In the genomic region with DNA sequence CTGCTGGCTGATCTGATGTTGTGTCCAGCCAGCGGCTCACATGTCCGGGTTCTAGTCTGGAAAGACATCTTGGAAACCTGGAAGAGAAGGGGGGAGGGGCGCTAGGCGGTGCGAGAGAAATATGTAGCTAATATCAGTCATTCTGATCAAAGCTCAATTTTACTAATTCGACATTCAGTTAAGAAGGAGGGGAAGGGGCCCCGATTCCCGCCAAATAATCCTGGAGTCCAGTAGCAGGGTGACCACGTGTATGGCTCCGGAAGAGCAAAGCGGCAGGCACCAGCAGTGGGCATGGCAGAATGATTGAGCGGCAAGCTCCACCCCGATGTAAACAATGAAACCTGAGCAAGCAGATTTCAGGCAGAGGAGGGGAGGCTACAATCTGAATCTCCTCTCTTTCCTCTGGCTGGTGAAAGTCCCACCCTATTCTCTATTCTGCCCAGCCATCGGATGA, we compare ENCODE assay signal across 10 mouse cellular contexts. TPM values are rescaled to one million over a fixed set of nuclear protein-coding genes. Genes with fewer than 3 reads are reported as not detected.
DNase-seq lines count a peak whose midpoint lies in the region; ATAC-seq and TF ChIP-seq lines count a peak whose summit lies in the region.
"Had no signal": no experiment of that assay in that cellular context is flagged by ENCODE, and none has a peak within 500 bp of the region (broad histone marks: within the 10 kb centered on the region; RNA-seq: fewer than 3 reads in every experiment).

No protein-coding gene starts in this region.

- no peaks in the 10 kb centered on the region for H3K27me3 ChIP-seq in heart, postnatal 0 days (ENCODE audit: control insufficient read depth, insufficient read depth, low read length)
- H3K27me3 ChIP-seq in embryonic facial prominence, embryonic 12.5 days = no peaks in the 10 kb centered on the region
- H3K27me3 ChIP-seq in limb, embryonic 10.5 days (ENCODE audit: low read depth, poor library complexity, severe bottlenecking) = no peaks in the 10 kb centered on the region
- no peaks in the 10 kb centered on the region for H3K27me3 ChIP-seq in neural tube, embryonic 11.5 days (ENCODE audit: control insufficient read depth, insufficient read depth, low read length)

- H3K27ac ChIP-seq in heart, postnatal 0 days (ENCODE audit: low read depth) = no peak overlapping the region
- no peak overlapping the region for H3K27ac ChIP-seq in embryonic facial prominence, embryonic 12.5 days
- peak overlapping the region; percentile 59; the same call in 1 of the 2 replicates for H3K27ac ChIP-seq in limb, embryonic 10.5 days
- no peak overlapping the region for H3K27ac ChIP-seq in neural tube, embryonic 11.5 days (ENCODE audit: low read depth, low read length)
- H3K27ac ChIP-seq: macrophage had no signal

- 9% methylated on average over 14 of the region's 14 CpGs for WGBS in heart, postnatal 0 days
- 8% methylated on average over 14 of the region's 14 CpGs for WGBS in embryonic facial prominence, embryonic 12.5 days
- WGBS in limb, embryonic 10.5 days = 12% methylated on average over 14 of the region's 14 CpGs
- 14% methylated on average over 14 of the region's 14 CpGs for WGBS in neural tube, embryonic 11.5 days

- ATAC-seq in heart, postnatal 0 days (ENCODE audit: insufficient read depth, low read depth) = no peak
- peak; percentile 74; the same call in 1 of the 2 replicates for ATAC-seq in embryonic facial prominence, embryonic 12.5 days (ENCODE audit: insufficient number of reproducible peaks, insufficient read depth, low FRiP score, low TSS enrichment)
- ATAC-seq in neural tube, embryonic 11.5 days (ENCODE audit: insufficient read depth, low FRiP score, low TSS enrichment) = peak; percentile 31; the same call in 1 of the 2 replicates

- intact Hi-C loops in heart, postnatal 36 days (cut with DNase I) = no loop called here

- DNase-seq in heart, postnatal 0 days (ENCODE audit: low spot score) = no peak
- no peak for DNase-seq in heart, postnatal 36 days
- DNase-seq in limb, embryonic 10.5 days (ENCODE audit: low spot score) = peak; percentile 67
- DNase-seq in neural tube, embryonic 11.5 days (ENCODE audit: low spot score) = peak; percentile 34
- no peak for DNase-seq in layer of hippocampus, adult 8-10 months (ENCODE audit: low spot score in 2 of 2)
- no peak for DNase-seq in c-Kit-positive CD71-positive TER-119-positive erythroid progenitor cells, embryonic 14.5 days (ENCODE audit: low spot score)
- DNase-seq in natural killer cell, adult 2 months (ENCODE audit: low spot score in 2 of 2) = no peak
- DNase-seq: cerebellum, adult 11-12 months had no signal

- H3K36me3 ChIP-seq in heart, postnatal 0 days (replicated peaks; ENCODE audit: control insufficient read depth, insufficient read depth, low read length) = no peaks in the 10 kb centered on the region
- H3K36me3 ChIP-seq in embryonic facial prominence, embryonic 12.5 days = no peaks in the 10 kb centered on the region
- no peaks in the 10 kb centered on the region for H3K36me3 ChIP-seq in limb, embryonic 10.5 days
- H3K36me3 ChIP-seq in neural tube, embryonic 11.5 days (ENCODE audit: control insufficient read depth, insufficient read depth, low read length) = no peaks in the 10 kb centered on the region

- peak overlapping the region; percentile 34 for H3K4me3 ChIP-seq in heart, postnatal 0 days (ENCODE audit: low read depth, low read length)
- peak overlapping the region; percentile 30 for H3K4me3 ChIP-seq in embryonic facial prominence, embryonic 12.5 days
- H3K4me3 ChIP-seq in limb, embryonic 10.5 days = peak overlapping the region; percentile 42
- peak overlapping the region; percentile 22; the same call in 1 of the 2 replicates for H3K4me3 ChIP-seq in neural tube, embryonic 11.5 days (ENCODE audit: low read depth, low read length)

- no peaks in the 10 kb centered on the region for H3K4me1 ChIP-seq in heart, postnatal 0 days (ENCODE audit: control insufficient read depth, insufficient read depth)
- no peaks in the 10 kb centered on the region for H3K4me1 ChIP-seq in embryonic facial prominence, embryonic 12.5 days
- 0 out of 2 replicates have a peak, but pooled peaks cover 6% of the 10 kb centered on the region for H3K4me1 ChIP-seq in limb, embryonic 10.5 days
- no peaks in the 10 kb centered on the region for H3K4me1 ChIP-seq in neural tube, embryonic 11.5 days (ENCODE audit: control insufficient read depth, insufficient read depth, low read length)

- peak overlapping the region; percentile 51 for H3K4me2 ChIP-seq in heart, postnatal 0 days (ENCODE audit: low read depth, low read length)
- peak overlapping the region; percentile 44 for H3K4me2 ChIP-seq in embryonic facial prominence, embryonic 12.5 days (replicated peaks)
- H3K4me2 ChIP-seq in neural tube, embryonic 11.5 days (ENCODE audit: low read depth) = peak overlapping the region; percentile 26

- H3K9ac ChIP-seq in heart, postnatal 0 days (replicated peaks; ENCODE audit: low read depth, low read length) = no peak overlapping the region
- H3K9ac ChIP-seq in embryonic facial prominence, embryonic 12.5 days = 0 out of 2 replicates have a peak overlapping the region, but pooled peaks have one; percentile 20
- peak overlapping the region; percentile 26 for H3K9ac ChIP-seq in neural tube, embryonic 11.5 days (ENCODE audit: low read length)

- H3K9me3 ChIP-seq in heart, postnatal 0 days (replicated peaks; ENCODE audit: control insufficient read depth, low read length) = no peaks in the 10 kb centered on the region
- H3K9me3 ChIP-seq in embryonic facial prominence, embryonic 12.5 days = no peaks in the 10 kb centered on the region
- H3K9me3 ChIP-seq in limb, embryonic 10.5 days (replicated peaks) = no peaks in the 10 kb centered on the region
- H3K9me3 ChIP-seq in neural tube, embryonic 11.5 days (ENCODE audit: control insufficient read depth, low read length) = no peaks in the 10 kb centered on the region

- TF ChIP-seq EP300 in heart, postnatal 0 days (IDR thresholded peaks at IDR 0.05; ENCODE audit: low read depth) = no peak

- TF ChIP-seq CTCF in heart, postnatal 0 days (IDR thresholded peaks at IDR 0.05; ENCODE audit: low read depth) = no peak

RNA-seq across cellular contexts. Expression of gene Tex10, which starts 18.1 kb away (rescaled TPM):
- 18.2 and 23.6 TPM in 2 replicates for total RNA-seq in heart, postnatal 0 days (2014; rRNA removed; ENCODE audit: low replicate concordance)
- polyA plus RNA-seq in heart, postnatal 0 days (2015; fragmentation: Nextera tagmentation; extraction: Ambion mirVana) = 14.5 and 16.0 TPM in 2 replicates
- total RNA-seq in heart, postnatal 36 days (2021) = 1 to 10 TPM; 8.1 to 9.2 TPM
- polyA plus RNA-seq in embryonic facial prominence, embryonic 12.5 days (2016; fragmentation: Nextera tagmentation; extraction: Ambion mirVana) = 63.8 and 70.9 TPM in 2 replicates
- polyA plus RNA-seq in limb, embryonic 10.5 days (2016; fragmentation: Nextera tagmentation; extraction: Ambion mirVana) = 83.4 and 89.4 TPM in 2 replicates
- 70.6 and 81.1 TPM in 2 replicates for polyA plus RNA-seq in neural tube, embryonic 11.5 days (2014; fragmentation: Nextera tagmentation; extraction: Ambion mirVana)
- 10 to 100 TPM; 22.5 to 36.6 (median 30.4) TPM for total RNA-seq in layer of hippocampus, adult 8-10 months (2022)

RNA-seq across cellular contexts. Expression of gene Msantd3, which starts 48.4 kb away (rescaled TPM):
- 18.1 and 25.9 TPM in 2 replicates for total RNA-seq in heart, postnatal 0 days (2014; rRNA removed; ENCODE audit: low replicate concordance)
- polyA plus RNA-seq in heart, postnatal 0 days (2015; fragmentation: Nextera tagmentation; extraction: Ambion mirVana) = 21.3 and 23.0 TPM in 2 replicates
- 10 to 100 TPM; 17.1 to 23.6 TPM for total RNA-seq in heart, postnatal 36 days (2021)
- 42.7 and 46.9 TPM in 2 replicates for polyA plus RNA-seq in embryonic facial prominence, embryonic 12.5 days (2016; fragmentation: Nextera tagmentation; extraction: Ambion mirVana)
- 40.8 and 44.8 TPM in 2 replicates for polyA plus RNA-seq in limb, embryonic 10.5 days (2016; fragmentation: Nextera tagmentation; extraction: Ambion mirVana)
- polyA plus RNA-seq in neural tube, embryonic 11.5 days (2014; fragmentation: Nextera tagmentation; extraction: Ambion mirVana) = 63.2 and 68.3 TPM in 2 replicates
- total RNA-seq in layer of hippocampus, adult 8-10 months (2022) = 10 to 100 TPM; 17.4 to 20.3 (median 19.1) TPM

Comparison
In these comparisons a context has a peak if more than half of its experiments do, and no peak if none do; other contexts are left out.
1. DNase-seq: peak in limb, embryonic 10.5 days (single experiment) and neural tube, embryonic 11.5 days (single experiment); none in heart, postnatal 0 days (single experiment), heart, postnatal 36 days (0 of 2), layer of hippocampus, adult 8-10 months (0 of 2), c-Kit-positive CD71-positive TER-119-positive erythroid progenitor cells, embryonic 14.5 days (single experiment) and natural killer cell, adult 2 months (0 of 2).
2. Peak in every context shown above with its lines, with median percentiles within 50 percentile points of each other: H3K4me2 ChIP-seq and H3K4me3 ChIP-seq.